Mouse (Mus musculus) T-helper 2 cell (primary cell): ENCODE data around the gene Rassf3.

ENCODE experiments used
- in situ Hi-C: fragments of 300-600 bp; cut with MboI, MseI; formaldehyde crosslinking; loops from one replicate; pipeline ENCODE4 v1.15.1; 2025; ENCODE audit warnings: high pct_unique_total_duplicates

The Rassf3 gene

DNA sequence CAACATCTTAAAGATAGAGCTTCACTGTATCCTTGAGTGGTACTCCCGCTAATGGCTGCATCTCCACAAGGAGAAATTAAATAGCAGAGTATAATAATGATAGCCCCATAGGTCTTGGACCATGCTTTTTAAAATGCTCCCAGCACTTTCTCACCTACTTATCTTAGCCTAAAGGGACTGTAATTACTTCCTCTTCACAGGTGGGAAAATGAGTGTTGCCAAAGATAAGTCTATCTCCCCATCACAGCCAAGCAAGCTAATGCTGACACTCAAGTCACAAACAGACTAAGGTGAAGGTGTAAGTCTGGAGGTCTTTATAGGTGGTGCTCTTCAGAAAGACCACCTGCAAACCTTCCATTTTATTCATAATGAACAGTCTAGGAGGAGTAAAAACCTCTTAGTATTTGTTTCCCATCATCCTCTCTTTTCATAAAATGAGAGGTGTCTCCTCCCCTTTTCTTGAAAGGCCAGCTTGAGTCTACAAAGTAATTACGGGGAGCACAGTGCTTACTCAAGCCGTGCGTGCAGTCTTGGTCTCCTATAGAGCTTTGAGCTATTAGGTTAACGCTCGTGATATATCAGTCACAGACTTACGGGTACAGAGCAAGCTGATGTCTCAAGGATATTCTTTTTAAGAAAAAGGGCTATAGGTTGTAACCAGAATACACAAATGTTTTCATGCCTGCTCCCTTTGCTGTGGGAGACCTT lies 16.6 kb upstream of the Rassf3 start:
- in situ Hi-C loops, result no loop called here

DNA sequence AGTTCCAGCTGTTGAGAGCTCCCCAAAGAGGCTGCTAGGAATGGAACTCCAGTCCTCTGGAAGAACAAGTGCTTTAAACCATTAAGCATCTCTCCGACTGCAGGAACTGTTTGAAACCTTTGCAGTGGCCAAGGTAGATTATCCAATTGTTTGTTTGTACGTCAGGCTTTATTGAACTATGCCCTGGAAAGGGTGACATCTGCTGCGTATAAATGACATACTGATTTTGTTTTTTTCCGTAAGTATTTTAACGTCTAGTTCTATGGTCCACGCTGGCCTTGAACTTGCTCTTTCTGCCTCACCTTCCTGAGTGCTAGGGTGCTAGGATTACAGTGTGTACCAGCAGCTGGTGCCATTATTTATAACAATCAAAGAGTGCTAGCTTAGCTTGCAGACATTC lies 13.8 kb upstream of the Rassf3 start:
- in situ Hi-C loops, result no loop called here

DNA sequence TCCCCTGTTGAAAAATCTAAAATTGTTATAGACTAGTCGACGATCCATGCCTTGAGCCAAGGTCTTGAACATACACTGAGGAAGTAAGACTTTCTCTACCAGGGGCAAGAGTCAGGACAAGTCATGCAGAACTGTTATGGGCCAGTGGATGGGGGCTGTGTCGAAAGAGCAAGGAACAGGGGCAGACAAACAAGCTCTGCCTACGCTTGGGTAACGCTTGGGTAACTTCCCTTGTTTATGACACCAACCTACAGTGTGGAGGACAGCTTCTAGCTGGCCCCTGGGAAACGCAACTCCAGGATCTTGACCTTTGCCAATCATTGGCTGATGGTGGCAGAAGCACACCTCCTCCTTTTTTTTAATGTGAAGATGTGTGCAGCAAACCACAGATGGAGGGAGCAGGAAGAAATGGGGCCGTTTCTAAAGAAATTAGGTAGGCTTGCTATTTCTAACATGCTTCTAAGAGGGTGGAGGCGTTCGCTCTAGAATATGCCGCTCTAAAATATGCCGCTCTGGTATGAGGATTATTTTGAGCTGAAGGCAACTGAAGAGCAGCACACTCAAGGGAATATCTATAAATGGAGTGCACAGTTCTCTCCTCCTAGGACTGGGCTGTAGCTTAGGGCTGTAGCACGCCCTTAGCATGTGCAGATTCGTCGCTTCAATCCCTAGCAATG lies 12.6 kb upstream of the Rassf3 start:
- in situ Hi-C loops, result no loop called here

DNA sequence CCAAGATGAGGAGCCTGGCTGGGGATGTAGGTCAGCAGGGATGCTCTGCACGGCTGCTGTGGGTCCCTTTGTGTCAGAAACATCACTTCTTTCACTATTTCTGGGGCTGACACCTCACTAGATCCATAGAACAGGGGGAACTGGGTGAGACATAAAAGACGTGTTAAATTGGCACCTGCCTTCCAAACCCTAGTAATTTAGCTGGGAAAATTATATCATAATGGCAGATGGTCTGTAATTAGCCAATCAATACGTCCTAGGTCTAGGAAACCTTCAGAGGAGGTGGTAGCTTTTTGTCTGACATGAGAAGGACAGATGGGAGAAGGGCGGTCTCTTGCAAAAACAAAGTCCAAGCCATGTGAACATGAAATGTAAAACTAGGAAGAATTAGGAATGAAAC lies 11.6 kb upstream of the Rassf3 start:
- in situ Hi-C loops, result no loop called here

DNA sequence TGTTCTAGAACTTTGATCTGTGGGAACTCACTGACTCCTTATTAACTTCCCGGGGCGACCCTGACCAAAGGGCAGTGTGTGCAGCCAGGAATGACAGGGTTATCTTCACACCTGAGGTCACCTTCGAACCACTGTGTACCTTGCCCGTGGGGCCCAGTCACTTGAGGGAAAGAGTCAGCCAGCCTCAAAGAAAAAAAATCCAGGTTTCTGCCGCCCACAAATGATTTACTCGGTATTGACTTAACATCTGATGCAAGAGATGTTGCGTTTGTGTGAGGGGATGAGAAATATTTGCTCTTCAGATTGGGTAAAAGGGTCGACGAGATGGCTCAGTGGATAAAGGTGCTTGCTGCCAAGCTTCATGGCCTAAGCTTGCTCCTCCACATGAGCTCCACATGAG lies 10.2 kb upstream of the Rassf3 start:
- in situ Hi-C loops, result no loop called here

DNA sequence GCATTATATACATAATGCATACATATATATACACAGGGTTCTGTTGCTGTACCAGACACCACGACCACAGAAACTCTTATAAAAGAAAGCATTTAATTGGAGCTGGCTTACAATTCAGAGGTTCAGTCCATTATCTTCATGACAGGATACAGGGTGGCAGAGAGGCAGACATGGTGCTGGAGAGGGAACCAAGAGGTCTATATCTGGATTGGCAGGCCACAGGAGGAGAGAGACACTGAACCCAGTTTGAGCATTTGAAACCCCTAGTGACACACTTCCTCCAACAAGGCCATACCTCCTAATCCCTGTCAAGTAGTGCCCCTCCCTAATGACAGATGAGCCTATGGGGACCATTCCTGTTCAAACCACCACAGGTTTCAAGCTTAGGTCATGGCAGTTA lies 7.2 kb upstream of the Rassf3 start:
- in situ Hi-C loops, result no loop called here

DNA sequence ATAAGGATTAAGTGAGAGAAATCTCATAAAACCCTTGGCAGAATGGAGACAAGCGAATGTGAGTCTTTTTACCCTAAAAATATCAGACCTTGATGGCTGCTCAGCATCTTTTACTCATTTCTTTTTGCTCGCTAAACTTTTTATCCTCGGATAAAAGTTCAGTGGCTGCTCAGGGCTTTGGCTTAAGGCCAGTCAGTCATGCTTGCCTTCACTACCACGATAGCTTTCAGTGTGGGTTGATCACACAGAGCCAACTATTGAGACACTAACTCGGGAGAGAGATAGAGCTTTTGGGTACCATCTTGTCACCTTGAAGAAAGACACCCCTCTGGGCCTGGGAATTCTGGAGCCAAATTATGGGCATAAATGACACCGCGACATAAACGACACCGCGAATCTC lies 5.0 kb upstream of the Rassf3 start:
- in situ Hi-C loops, result no loop called here

DNA sequence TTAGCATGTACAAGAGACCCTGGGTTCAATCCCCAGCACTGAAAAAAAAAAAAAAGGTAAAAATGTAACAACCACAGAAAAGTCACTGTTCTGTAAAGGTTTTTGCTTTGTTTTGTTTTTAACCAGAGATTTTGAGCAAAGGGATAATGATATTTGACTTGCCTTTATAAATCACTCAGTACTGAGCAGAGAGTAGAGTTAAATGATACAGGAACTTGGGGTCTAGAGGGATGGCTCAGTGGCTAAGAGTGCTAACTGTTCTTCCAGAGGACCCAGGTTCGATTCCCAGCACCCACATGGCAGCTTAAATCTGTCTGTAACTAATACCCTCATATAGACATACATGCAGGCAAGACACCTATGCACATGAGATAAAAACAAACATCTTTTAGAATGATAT lies 3.8 kb upstream of the Rassf3 start:
- in situ Hi-C loops, result no loop called here

DNA sequence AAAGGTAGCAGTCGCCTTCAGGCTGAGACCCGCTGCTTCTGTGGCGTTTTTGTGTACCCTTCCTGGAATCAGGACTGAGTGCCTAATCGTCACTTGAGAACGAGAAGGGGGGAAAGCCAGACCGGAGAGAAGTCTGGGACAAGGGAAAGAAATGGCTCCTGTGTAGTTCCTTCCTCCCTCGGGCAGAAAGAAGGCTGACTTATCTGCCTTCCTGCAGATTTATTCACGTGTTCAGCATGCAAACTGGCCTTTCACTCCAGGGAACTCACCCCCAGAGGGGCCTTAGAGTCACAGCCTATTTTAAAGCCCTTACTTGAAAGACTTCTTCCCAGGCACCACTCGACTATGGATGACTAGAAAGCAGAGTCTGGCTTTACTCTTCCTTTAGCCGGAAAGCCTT lies 1.3 kb upstream of the Rassf3 start:
- in situ Hi-C loops, result no loop called here

DNA sequence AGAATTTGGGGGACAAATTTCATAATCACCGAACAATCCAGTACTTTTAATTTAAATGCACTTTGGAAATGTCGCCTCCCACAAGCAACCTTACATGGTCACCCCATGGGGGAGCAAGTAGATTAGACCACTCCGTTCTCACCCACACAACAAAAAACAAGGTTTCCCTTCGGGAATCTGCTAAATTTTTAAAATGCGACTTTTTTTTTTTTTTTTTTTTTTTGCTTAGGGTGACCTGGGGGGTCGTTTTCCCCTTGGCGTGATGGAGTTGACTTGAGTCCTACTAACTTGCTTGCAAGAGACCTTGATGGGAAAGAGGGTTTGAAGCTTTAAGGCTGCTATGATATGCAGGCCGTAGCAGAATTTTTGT lies 806 bp upstream of the Rassf3 start:
- in situ Hi-C loops, result no loop called here

DNA sequence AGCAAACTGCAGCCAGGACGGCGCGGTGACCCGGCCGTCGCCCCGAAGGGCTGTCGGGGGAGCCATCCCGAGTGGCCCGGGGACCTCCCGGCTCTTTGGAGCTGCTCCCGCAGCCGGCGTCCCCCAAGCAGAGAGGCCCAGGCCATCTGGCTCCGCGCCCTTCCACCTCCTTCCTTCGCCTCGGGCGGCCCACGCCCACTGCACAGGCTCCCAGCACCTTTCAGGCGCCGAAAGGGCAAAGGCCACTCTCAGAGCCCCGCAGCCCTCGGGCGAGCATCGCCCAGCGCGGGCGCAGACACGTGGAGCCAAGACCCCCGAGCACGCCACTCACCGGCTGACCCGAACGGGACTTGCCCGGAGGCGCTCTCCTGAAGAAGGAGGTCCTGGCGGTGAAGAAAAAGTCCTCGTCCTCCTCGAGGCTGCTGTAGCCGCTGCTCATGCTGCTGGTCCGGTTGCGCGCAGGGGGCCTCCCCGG lies 438 bp downstream of the Rassf3 start:
- in situ Hi-C loops, result no loop called here

DNA sequence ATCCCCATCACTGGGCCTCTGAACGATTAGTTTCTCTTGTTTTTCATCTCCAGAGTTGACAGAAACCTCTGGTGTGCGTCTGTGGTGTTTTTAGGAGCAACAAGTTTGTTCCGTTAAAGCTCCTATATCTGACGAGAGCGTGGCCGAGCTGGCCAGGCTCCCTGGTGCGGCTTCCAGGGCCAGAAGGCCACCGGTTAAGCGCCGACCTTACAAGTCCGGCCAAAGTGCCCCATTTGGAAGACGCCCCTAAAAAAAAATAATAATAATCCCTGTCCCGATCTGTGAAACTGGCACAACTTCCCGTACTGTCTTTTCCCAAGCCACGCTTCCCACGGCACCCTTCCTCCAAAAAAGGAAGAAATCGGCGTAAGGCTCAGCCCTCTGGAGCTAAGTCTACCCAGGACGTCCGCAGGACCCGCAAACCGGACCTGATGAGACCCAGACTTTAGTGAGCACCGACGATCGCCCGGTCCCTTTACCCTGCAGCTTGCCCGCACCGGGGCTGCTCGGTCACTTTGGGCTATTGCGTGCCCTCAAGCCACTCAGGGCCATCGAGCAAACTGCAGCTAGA lies 961 bp downstream of the Rassf3 start:
- in situ Hi-C loops, result no loop called here

DNA sequence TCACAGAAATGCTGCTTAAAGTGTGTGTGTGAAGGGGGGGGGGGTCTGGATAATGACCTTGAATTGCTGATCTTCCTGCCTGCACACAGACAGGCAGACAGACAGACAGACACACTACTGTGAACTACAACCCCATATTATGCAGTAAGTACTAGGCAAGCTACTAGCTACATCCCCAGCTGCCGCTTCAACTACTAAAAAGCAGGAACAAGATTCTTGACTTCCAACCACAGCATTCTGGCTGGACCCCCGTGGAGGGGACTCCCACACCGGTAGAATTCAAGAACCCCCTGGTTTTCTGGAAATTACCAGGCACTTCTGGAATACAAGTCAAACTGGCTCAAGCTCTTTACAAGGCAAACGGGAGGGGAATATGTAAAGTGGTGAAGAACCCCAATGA lies 1.9 kb downstream of the Rassf3 start:
- in situ Hi-C loops, result no loop called here

DNA sequence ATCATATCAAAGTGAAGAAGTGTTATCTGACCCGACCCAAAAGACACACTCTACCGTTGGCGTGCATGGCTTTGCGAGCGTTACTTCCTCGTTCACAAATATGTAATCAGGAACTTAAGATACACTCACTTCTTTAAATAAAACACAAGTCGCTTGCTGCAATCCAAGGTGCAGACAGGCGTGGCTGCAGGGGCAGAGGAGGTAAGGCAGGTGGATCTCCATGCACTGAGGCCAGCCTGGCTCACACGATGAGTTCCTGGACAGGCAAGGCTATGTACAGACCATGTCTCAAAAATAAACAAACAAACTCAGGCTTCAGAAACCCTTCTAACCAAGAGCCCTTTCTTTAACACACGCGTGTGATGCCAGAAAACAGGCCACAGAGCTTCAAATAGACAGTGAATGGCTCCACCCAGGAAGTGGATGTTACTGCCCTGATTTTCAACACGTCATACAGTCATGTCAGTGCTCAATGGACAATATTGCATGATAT lies 2.4 kb downstream of the Rassf3 start:
- in situ Hi-C loops, result no loop called here

DNA sequence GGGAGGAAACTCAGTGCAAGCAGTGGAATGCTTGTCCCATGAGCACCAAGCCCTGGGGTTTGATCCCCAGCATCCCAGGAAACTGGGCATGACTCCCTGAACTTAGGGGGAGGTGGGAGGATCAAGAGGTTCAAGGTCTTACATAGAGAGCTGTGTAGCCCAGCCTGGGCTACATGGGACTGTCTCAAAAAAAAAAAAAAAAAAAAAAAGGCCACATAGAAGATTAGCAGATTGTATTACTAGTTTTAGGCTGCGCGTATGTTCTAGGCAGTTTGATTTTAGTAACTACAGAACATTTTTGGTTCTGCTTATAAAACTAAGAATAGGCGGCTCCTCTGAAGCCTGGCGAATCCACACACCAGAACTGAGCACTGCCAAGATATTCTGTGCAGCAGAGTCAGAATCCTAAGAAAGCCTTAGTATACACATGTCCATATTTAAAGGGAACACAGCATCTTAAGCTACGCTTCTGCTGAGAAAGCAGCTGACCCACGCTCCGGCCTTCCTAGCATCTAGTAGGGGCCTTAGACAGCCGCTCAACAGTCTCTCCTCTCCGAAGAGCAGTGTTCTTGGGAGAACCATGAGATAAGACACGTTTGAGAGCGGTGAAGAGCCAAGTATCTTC lies 3.4 kb downstream of the Rassf3 start:
- in situ Hi-C loops, result no loop called here

DNA sequence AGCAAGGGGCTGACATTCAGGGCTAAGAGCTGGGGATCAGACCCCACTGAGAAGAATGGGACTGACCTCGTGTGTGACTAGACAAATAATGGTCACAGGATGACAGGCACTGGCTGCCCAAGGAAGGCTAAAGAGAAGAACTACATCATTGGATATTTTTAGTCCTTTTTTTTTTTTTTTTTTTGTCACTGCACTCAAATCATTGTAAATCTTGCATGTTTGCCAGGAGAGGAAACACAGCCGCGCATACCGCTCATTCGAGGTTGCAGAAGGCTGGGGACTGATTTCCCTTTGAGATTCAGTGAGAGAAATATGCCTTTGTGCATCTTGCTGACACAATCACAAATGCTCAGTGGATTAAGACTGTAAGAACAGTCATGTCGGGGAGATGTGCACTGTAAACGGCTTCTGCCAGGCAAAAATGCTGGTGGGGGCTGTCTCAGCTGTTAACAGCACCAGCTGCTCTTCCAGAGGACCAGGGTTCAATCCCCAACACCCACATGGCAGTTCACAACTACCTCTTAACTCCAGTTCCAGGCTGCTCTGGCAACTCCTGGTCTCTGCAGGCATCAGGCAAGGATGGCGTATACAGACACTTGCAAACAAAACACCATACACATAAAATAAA lies 4.5 kb downstream of the Rassf3 start:
- in situ Hi-C loops, result no loop called here

DNA sequence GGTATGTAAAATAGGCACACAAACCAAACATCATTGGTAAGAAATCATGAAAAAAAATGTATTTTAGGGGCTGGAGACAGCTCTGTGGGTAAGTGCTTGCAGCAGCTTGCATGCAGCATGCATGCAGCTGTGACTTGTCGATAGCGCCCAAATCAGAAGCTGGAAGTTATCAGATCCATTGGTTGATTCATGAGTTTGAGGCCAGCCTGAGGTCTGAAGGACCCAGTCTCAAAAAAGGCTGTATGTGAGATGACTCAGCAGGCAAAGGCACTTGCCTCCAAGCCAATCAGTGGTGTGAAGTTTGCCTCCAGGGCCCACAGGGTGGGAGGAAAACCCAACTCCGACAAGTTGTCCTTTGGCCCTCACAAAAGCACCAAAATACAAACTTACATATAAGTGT lies 6.5 kb downstream of the Rassf3 start:
- in situ Hi-C loops, result no loop called here

DNA sequence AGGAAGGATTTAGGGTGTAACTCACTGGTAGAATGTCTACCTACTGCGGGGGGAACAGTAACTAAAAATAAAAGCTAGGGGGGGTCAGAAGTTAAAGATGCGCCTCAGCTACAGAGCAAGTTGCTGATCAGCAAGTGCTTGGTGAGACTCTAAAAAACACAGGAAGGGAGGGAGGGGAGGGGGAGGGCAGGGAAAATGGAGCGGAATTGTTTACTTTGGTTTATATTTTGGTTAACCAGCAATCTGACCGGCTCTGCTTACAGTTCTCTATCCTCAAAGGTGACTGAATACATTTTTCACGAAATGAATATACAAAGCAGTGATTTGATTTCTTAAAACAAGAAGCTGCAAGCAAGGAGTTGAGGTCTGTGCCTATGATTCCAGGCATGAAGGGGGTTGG lies 7.2 kb downstream of the Rassf3 start:
- in situ Hi-C loops, result no loop called here

DNA sequence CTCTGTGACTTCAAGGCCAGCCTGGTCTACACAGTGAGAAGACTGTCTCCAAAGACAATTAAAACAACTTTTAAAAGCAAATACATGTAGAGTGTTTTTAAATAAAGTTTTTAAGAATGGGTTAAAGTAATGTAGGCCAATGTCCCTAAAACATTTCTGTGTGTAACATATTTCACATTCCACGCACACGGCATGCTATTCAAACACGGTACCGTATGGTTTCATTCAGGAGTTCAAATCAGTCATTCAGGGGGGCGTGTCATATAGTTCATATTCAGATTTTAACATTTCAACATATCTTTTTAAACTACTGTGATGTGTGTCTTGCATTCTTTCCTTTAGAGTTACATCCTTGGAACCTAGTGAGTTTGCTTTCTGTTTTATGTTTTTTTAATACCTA lies 7.9 kb downstream of the Rassf3 start:
- in situ Hi-C loops, result no loop called here

DNA sequence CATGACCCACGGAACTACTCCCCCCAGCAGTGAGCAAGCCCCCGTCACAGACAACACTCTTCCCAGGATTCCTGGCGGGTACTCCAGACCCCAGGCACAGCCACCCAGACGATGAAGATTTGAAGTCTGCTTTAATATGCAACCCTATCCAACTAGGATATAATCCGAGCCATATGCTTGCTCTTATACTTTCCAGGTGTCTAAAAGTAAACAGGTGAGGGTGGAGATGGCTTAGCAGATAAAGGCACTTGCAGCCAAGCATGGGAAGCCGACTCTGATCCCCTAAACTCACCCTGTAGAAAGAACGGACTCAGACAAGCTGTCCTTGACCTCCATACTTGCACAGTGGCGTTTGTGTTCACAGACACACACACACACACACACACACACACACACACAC lies 8.4 kb downstream of the Rassf3 start:
- in situ Hi-C loops, result no loop called here

DNA sequence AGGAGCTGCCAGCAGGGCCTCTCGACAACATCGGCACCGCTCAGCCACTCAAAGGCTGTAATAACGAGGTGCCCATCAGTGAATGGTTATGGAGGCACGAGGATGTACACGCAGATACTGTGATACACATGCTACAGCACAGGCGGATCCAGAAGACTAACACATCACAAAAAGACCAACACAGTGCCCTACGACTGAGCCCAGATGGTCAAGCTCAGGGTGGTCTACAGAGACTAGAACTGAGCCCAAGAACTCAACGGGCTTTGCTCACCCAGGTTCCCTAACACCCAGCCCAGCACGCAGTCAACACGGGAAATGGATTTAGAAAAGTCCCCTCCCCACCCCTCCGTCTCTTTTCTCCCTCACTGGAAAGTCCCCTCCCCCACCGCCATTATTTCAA lies 9.1 kb downstream of the Rassf3 start:
- in situ Hi-C loops, result no loop called here

DNA sequence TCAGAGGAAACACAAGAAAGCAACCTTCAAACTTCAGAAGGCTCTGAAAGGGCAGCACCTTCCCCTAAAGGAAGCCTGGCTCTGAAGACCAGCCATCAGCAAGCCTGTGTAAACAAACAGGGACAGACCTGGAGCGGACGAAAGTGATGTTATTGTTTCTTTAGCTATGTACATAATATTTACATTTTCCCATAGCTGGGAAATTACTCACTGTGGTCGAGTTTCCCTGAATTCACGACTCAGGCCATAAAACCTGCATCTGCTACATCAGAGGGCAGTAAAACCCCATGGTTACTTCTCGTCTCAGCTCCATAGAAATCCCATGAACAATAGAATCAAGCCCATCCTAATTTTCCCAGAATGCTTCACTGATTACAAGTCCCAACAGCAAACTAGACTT lies 11.1 kb downstream of the Rassf3 start:
- in situ Hi-C loops, result no loop called here
